Mouse (Mus musculus): Measurements from ENCODE around the gene Incenp. TPM values are rescaled to one million over a fixed set of nuclear protein-coding genes. Genes with fewer than 3 reads are reported as not detected.

Incenp gene
- polyA plus RNA-seq (2015; fragmentation: Nextera tagmentation; extraction: Ambion mirVana), result 17.9 and 22.2 TPM in 2 replicates

DNA sequence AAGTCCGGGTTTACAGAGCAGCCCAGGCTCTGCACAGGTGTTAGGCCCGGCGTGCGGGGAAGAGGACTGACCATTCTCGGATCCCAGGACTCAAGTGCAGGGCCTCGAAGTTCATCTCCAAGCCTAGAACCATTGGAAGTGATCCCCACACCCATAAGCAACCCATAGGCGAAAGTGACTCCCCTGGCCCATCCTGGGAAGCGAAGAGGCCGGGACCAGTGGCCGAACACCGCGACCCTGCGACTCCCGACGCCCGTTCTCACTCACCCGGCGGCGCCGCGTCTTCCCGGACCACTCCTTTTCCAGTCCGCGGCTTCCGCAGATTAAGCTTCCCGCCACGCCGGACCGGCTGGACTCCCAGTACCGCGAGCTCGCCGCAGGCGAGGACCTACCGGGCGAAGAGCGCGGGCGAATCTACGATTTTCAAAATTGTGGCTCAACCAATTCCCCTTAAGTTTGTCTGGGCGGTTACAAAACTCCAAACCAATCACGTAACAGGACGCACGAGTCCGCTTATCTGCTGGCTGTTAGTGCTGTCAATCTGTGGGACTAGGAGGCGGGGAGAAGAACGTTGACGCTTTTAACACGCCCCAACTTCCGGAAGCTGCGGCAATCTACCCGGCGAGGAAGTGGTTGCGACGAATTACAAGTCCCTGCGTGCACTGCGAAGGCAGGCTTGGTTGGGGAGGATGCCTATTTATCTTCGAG, at the start of gene Incenp:
Gene Incenp (minus strand): TSS at position 480 of the 708 bp plus-strand sequence.

DNA sequence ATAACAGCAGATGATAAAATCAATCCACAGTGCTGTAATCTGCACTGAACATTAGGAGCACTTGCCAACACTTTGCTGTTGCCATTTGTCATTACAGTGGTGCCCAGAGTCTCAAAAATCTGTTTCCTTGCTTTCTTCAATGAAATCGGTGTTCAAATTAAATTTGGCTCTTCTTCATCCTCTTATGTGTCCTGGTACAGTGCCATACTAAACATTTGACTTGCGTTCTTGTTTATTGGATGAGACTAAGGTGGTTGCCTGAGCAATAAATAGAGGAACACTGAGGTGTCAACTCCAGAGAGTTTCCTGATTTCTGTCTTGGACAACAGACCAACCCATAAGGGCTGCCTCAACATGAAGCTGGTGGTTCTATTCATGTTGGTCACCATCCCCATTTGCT, 52.1 kb downstream of the Incenp start, which contains the start of gene Scgb2a2:
Gene Scgb2a2 (plus strand): TSS at position 301 of the 400 bp plus-strand sequence.

Small RNA genes within 50 kb of the gene (microRNA-seq; reads per million reads assigned to microRNA genes)
- gene Gm22369 (0 reads per million in 2 experiments), gene Gm24484 (0 reads per million in 2 experiments)

Other genes starting within 250 kb of the Incenp start
- not detected in 2 replicates for gene Scgb2a2, start 52.0 kb downstream of the Incenp start, polyA plus RNA-seq (2015; fragmentation: Nextera tagmentation; extraction: Ambion mirVana)
- gene Fth1, start 81.0 kb upstream of the Incenp start, polyA plus RNA-seq (2015; fragmentation: Nextera tagmentation; extraction: Ambion mirVana), result 3,419 and 3,703 TPM in 2 replicates
- gene Best1, start 102.1 kb upstream of the Incenp start, polyA plus RNA-seq (2015; fragmentation: Nextera tagmentation; extraction: Ambion mirVana), result 1.4 and 1.5 TPM in 2 replicates
- 28.8 and 29.3 TPM in 2 replicates for gene Rab3il1, start 102.1 kb upstream of the Incenp start, polyA plus RNA-seq (2015; fragmentation: Nextera tagmentation; extraction: Ambion mirVana)
- gene Fads3, start 142.0 kb upstream of the Incenp start, polyA plus RNA-seq (2015; fragmentation: Nextera tagmentation; extraction: Ambion mirVana), result 14.5 and 17.0 TPM in 2 replicates
- gene Fads2, start 202.2 kb upstream of the Incenp start, polyA plus RNA-seq (2015; fragmentation: Nextera tagmentation; extraction: Ambion mirVana), result 11.1 and 12.7 TPM in 2 replicates